Mouse (Mus musculus): ENCODE results near the gene Tfip11. TPM values are rescaled to one million over a fixed set of nuclear protein-coding genes. Genes with fewer than 3 reads are reported as not detected.
"Not testable (repeated sequence)": the region's sequence is repeated elsewhere in the genome, so short reads cannot be mapped to it uniquely, and the experiment has no call there.

The Tfip11 gene
- polyA plus RNA-seq, 1 experiment = 29.8 TPM

DNA sequence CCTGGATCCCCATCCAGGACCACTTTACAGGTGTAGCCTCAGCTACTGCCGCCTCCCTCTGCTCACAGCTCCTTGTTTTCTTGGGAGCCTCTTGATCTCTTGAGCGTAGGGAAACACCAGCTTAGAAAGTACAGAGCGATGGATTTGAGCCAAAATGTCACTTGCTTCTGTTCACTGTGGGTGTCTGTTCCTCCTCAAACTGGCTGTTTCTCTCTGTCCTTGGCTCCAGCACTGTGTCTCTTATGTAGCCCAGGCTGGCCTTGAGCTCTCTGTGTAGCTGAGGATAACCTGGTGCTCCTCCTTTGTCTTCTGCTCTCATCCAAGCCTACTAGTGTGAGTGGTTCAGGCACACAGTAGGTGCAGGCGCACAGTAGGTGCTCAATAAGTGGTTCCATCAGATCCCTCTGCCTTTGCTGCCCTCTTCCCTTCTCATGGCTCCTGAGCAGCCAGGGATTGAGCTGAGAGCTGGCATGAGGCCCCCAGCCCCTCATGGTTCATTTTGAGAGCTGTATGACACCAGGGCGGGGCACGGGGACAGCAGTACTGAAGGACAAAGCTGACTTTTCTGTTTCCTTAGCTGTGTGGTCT is 25.3 kb upstream of the Tfip11 start:
- H3K4me3 ChIP-seq (ENCODE audit: extremely low read depth, insufficient read depth, insufficient read length) = no peak overlapping the region
- peak overlapping the region; percentile 37; the same call in 1 of the 2 replicates for H3K27ac ChIP-seq (ENCODE audit: insufficient read depth, low read length)
- H3K4me1 ChIP-seq (ENCODE audit: control insufficient read depth, insufficient read depth, insufficient read length) = peaks cover 43% of the 10 kb centered on the region
- 83% methylated on average over 6 of the region's 6 CpGs for WGBS
- H3K36me3 ChIP-seq (ENCODE audit: control insufficient read depth, insufficient read depth, low read length) = peaks cover 6% of the 10 kb centered on the region; the same call in 1 of the 2 replicates
- no peak for DNase-seq (ENCODE audit: low read depth in 1 of 2, low spot score in 2 of 2)
- TF ChIP-seq CTCF (IDR thresholded peaks at IDR 0.05; ENCODE audit: extremely low read depth, insufficient read depth, insufficient read length, insufficient replicate concordance) = no peak
- no peak for TF ChIP-seq POLR2A (IDR thresholded peaks at IDR 0.05; ENCODE audit: low read depth, low read length)
- H3K27me3 ChIP-seq (ENCODE audit: control insufficient read depth, insufficient read depth, low read length) = no peaks in the 10 kb centered on the region

- H3K4me3 ChIP-seq (ENCODE audit: extremely low read depth, insufficient read depth, insufficient read length) = no peak overlapping the region
- WGBS = 61% methylated on average over 4 of the region's 4 CpGs
- no peak for DNase-seq (ENCODE audit: low read depth in 1 of 2, low spot score in 2 of 2)
- H3K36me3 ChIP-seq (ENCODE audit: control insufficient read depth, insufficient read depth, low read length) = peaks cover 7% of the 10 kb centered on the region; the same call in 1 of the 2 replicates
- TF ChIP-seq CTCF (IDR thresholded peaks at IDR 0.05; ENCODE audit: extremely low read depth, insufficient read depth, insufficient read length, insufficient replicate concordance) = no peak
- no peak for TF ChIP-seq POLR2A (IDR thresholded peaks at IDR 0.05; ENCODE audit: low read depth, low read length)
- H3K27ac ChIP-seq (ENCODE audit: insufficient read depth, low read length) = peak overlapping the region; percentile 37; the same call in 1 of the 2 replicates
- no peaks in the 10 kb centered on the region for H3K27me3 ChIP-seq (ENCODE audit: control insufficient read depth, insufficient read depth, low read length)
- H3K4me1 ChIP-seq (ENCODE audit: control insufficient read depth, insufficient read depth, insufficient read length) = peaks cover 38% of the 10 kb centered on the region
These were observed 24.5 kb upstream of the Tfip11 start for GRCm38 (mm10) chr5:112301694-112302093.

- H3K4me1 ChIP-seq (ENCODE audit: control insufficient read depth, insufficient read depth, insufficient read length) = peaks cover 32% of the 10 kb centered on the region
- H3K27ac ChIP-seq (ENCODE audit: insufficient read depth, low read length) = 0 out of 2 replicates have a peak overlapping the region, but pooled peaks have one; percentile 19
- H3K27me3 ChIP-seq (ENCODE audit: control insufficient read depth, insufficient read depth, low read length) = no peaks in the 10 kb centered on the region
- peaks cover 8% of the 10 kb centered on the region for H3K36me3 ChIP-seq (ENCODE audit: control insufficient read depth, insufficient read depth, low read length)
- 71% methylated on average over 5 of the region's 5 CpGs for WGBS
- no peak for TF ChIP-seq POLR2A (IDR thresholded peaks at IDR 0.05; ENCODE audit: low read depth, low read length)
- H3K4me3 ChIP-seq (ENCODE audit: extremely low read depth, insufficient read depth, insufficient read length) = no peak overlapping the region
- no peak for DNase-seq (ENCODE audit: low read depth in 1 of 2, low spot score in 2 of 2)
These were observed 23.8 kb upstream of the Tfip11 start for GRCm38 (mm10) chr5:112302310-112302709.

DNA sequence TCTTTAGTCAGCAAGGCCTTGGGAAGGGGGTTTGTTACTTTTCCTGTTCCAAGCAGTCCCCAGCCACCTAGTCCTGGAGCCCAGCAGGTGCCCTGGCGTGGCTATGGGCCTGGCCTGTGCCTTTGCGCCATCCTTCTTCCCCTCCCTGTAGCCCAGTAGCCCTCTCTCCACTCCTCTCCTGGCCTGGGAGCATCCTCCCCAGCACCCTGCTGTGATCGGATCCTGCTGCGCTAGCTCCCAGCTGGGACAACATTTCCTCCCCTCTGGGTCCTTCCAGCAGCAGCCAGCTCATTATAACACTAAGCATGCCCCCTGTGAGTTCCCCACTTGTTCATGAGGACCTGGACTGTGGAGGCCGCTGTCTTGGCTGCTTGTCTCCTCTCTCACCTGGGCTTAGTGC is 20.3 kb upstream of the Tfip11 start:
- Histone ChIP-seq H3K4me3 (ENCODE audit: extremely low read depth, insufficient read depth, insufficient read length) (no peak overlapping the region), H3K27me3 (ENCODE audit: control insufficient read depth, insufficient read depth, low read length) (no peaks in the 10 kb centered on the region), H3K36me3 (ENCODE audit: control insufficient read depth, insufficient read depth, low read length) (peaks cover 35% of the 10 kb centered on the region), H3K4me1 (ENCODE audit: control insufficient read depth, insufficient read depth, insufficient read length) (peaks cover 3% of the 10 kb centered on the region), H3K27ac (ENCODE audit: insufficient read depth, low read length) (no peak overlapping the region)
- TF ChIP-seq POLR2A (IDR thresholded peaks at IDR 0.05; ENCODE audit: low read depth, low read length) (no peak), CTCF (IDR thresholded peaks at IDR 0.05; ENCODE audit: extremely low read depth, insufficient read depth, insufficient read length, insufficient replicate concordance) (no peak)
- 95% methylated on average over 5 of the region's 5 CpGs for WGBS
- DNase-seq (ENCODE audit: low read depth in 1 of 2, low spot score in 2 of 2) = no peak

- no peaks in the 10 kb centered on the region for H3K27me3 ChIP-seq (ENCODE audit: control insufficient read depth, insufficient read depth, low read length)
- H3K36me3 ChIP-seq (ENCODE audit: control insufficient read depth, insufficient read depth, low read length) = peaks cover 28% of the 10 kb centered on the region
- no peak overlapping the region for H3K27ac ChIP-seq (ENCODE audit: insufficient read depth, low read length)
- 92% methylated on average over 11 of the region's 11 CpGs for WGBS
- H3K4me1 ChIP-seq (ENCODE audit: control insufficient read depth, insufficient read depth, insufficient read length) = no peaks in the 10 kb centered on the region
- TF ChIP-seq POLR2A (IDR thresholded peaks at IDR 0.05; ENCODE audit: low read depth, low read length) = no peak
- no peak for DNase-seq (ENCODE audit: low read depth in 1 of 2, low spot score in 2 of 2)
- H3K4me3 ChIP-seq (ENCODE audit: extremely low read depth, insufficient read depth, insufficient read length) = no peak overlapping the region
These were observed 12.8 kb upstream of the Tfip11 start for GRCm38 (mm10) chr5:112313222-112313885.

GRCm38 (mm10) chr5:112316468-112316867 is 9.7 kb upstream of the Tfip11 start:
- no peaks in the 10 kb centered on the region for H3K4me1 ChIP-seq (ENCODE audit: control insufficient read depth, insufficient read depth, insufficient read length)
- H3K36me3 ChIP-seq (ENCODE audit: control insufficient read depth, insufficient read depth, low read length) = peaks cover 13% of the 10 kb centered on the region
- no peak for DNase-seq (ENCODE audit: low read depth in 1 of 2, low spot score in 2 of 2)
- no peak overlapping the region for H3K4me3 ChIP-seq (ENCODE audit: extremely low read depth, insufficient read depth, insufficient read length)
- WGBS = 81% methylated on average over 5 of the region's 5 CpGs
- TF ChIP-seq CTCF (IDR thresholded peaks at IDR 0.05; ENCODE audit: extremely low read depth, insufficient read depth, insufficient read length, insufficient replicate concordance) = no peak
- TF ChIP-seq POLR2A (IDR thresholded peaks at IDR 0.05; ENCODE audit: low read depth, low read length) = no peak
- H3K27me3 ChIP-seq (ENCODE audit: control insufficient read depth, insufficient read depth, low read length) = no peaks in the 10 kb centered on the region
- H3K27ac ChIP-seq (ENCODE audit: insufficient read depth, low read length) = no peak overlapping the region

DNA sequence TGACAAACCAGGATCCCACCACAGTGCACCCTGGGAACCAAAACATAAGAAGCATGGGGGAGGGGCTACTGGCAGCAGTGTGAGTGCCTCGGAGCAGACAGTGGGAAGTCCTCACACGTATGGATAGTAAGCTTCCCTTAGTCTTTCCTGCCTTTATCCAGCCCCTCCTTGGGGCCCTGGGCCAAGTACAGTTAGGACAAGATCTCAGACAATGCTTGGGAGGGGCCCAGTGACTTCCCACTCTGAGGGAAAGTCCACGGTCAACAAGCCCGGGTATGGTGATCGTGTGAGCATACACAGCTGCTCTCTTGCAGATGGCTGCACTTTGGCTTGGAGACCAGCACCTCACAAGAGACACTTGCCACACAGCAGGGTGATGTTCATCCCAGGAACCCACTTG is 8.8 kb upstream of the Tfip11 start:
- H3K27ac ChIP-seq (ENCODE audit: insufficient read depth, low read length) = no peak overlapping the region
- peaks cover 13% of the 10 kb centered on the region for H3K36me3 ChIP-seq (ENCODE audit: control insufficient read depth, insufficient read depth, low read length)
- no peaks in the 10 kb centered on the region for H3K4me1 ChIP-seq (ENCODE audit: control insufficient read depth, insufficient read depth, insufficient read length)
- H3K4me3 ChIP-seq (ENCODE audit: extremely low read depth, insufficient read depth, insufficient read length) = no peak overlapping the region
- H3K27me3 ChIP-seq (ENCODE audit: control insufficient read depth, insufficient read depth, low read length) = no peaks in the 10 kb centered on the region
- TF ChIP-seq POLR2A (IDR thresholded peaks at IDR 0.05; ENCODE audit: low read depth, low read length) = no peak
- no peak for TF ChIP-seq CTCF (IDR thresholded peaks at IDR 0.05; ENCODE audit: extremely low read depth, insufficient read depth, insufficient read length, insufficient replicate concordance)
- WGBS = 27% methylated on average over 5 of the region's 5 CpGs
- DNase-seq (ENCODE audit: low read depth in 1 of 2, low spot score in 2 of 2) = no peak

DNA sequence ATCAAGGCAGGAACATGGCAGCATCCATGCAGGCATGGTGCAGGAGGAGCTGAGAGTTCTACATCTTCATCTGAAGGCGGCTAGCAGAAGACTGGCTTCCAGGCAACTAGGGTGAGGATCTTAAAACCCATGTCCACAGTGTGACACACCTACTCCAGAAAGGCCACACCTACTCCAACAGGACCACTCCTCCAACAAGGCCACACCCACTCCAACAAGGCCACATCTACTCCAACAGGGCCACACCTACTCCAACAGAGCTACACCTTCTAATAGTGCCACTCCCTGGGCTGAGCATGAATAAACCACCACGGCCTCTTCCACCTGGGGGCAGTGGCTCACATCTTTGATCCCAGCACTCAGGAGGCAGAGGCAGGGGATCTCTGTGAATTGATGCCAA is 6.8 kb upstream of the Tfip11 start:
- H3K27me3 ChIP-seq (ENCODE audit: control insufficient read depth, insufficient read depth, low read length); H3K36me3 ChIP-seq (ENCODE audit: control insufficient read depth, insufficient read depth, low read length); H3K27ac ChIP-seq (ENCODE audit: insufficient read depth, low read length); H3K4me1 ChIP-seq (ENCODE audit: control insufficient read depth, insufficient read depth, insufficient read length); H3K4me3 ChIP-seq (ENCODE audit: extremely low read depth, insufficient read depth, insufficient read length); DNase-seq (ENCODE audit: low read depth in 1 of 2, low spot score in 2 of 2): not testable (repeated sequence)
- WGBS = 71% methylated on average over 2 of the region's 2 CpGs
